Mouse (Mus musculus) forebrain, embryonic 14.5 days (tissue): Measurements from ENCODE around the gene Gpatch1. TPM values are rescaled to one million over a fixed set of nuclear protein-coding genes. Genes with fewer than 3 reads are reported as not detected.

Experiments used
- ATAC-seq: fragments of 200-750 bp; cut with Nextera tagmentation; 2 replicates; pipeline ENCODE4 v1.8.0; 2017; ENCODE audit warnings: mild to moderate bottlenecking, moderate library complexity
- DNase-seq: peaks from one replicate; pipeline ENCODE4 v3.0.0-alpha.2; 2015; ENCODE audit warnings: low spot score
- H3K27ac ChIP-seq: fragments of 300-500 bp; sonication (generic); 2 replicates; pipeline ENCODE4 v1.5.1; 2014; ENCODE audit warnings: low read depth, mild to moderate bottlenecking, control low read depth, low read length, moderate library complexity
- H3K27me3 ChIP-seq: fragments of 300-500 bp; sonication (generic); replicated peaks from 2 replicates; pipeline ENCODE4 v1.6.1; 2014; ENCODE audit warnings: low read length, control low read depth, mixed read lengths; ENCODE audit not compliant: control insufficient read depth, insufficient read depth
- H3K36me3 ChIP-seq: fragments of 300-500 bp; sonication (generic); 2 replicates; pipeline ENCODE4 v1.6.1; 2014; ENCODE audit warnings: low read length, control low read depth; ENCODE audit not compliant: control insufficient read depth, insufficient read depth
- H3K4me1 ChIP-seq: fragments of 300-500 bp; sonication (generic); 2 replicates; pipeline ENCODE4 v1.6.1; 2014; ENCODE audit warnings: antibody characterized with exemption, low read length, control low read depth; ENCODE audit not compliant: control insufficient read depth, insufficient read depth
- H3K4me2 ChIP-seq: fragments of 300-500 bp; sonication (generic); 2 replicates; pipeline ENCODE4 v1.6.1; 2014; ENCODE audit warnings: mild to moderate bottlenecking, control low read depth, low read length
- H3K4me3 ChIP-seq: fragments of 300-500 bp; sonication (generic); 2 replicates; pipeline ENCODE4 v1.5.1; 2014; ENCODE audit warnings: low read depth, low read length, control low read depth
- H3K9ac ChIP-seq: fragments of 300-500 bp; sonication (generic); 2 replicates; pipeline ENCODE4 v1.6.1; 2014; ENCODE audit warnings: mild to moderate bottlenecking, low read length, control low read depth, moderate library complexity
- H3K9me3 ChIP-seq: fragments of 300-500 bp; sonication (generic); replicated peaks from 2 replicates; pipeline ENCODE4 v1.6.1; 2016; ENCODE audit warnings: low read length, control low read depth, mixed read lengths; ENCODE audit not compliant: control insufficient read depth
- WGBS: fragments of 180-500 bp; shearing (Covaris S2); extraction: QIAGEN DNeasy Blood & Tissue Kit; methylation state at CpG from one replicate; pipeline ENCODE4 v1.1.7; 2014; 5-methylcytosine and 5-hydroxymethylcytosine counted together
- polyA plus RNA-seq: library from polyadenylated mRNA; unstranded; fragments of >200 nt; fragmentation: Nextera tagmentation; extraction: Ambion mirVana; gene quantifications from 2 replicates; pipeline ENCODE4 v1.2.1, GENCODE M21; 2014

Gpatch1 gene
- polyA plus RNA-seq, 1 experiment from 2014 or later = 21.2 TPM

DNA sequence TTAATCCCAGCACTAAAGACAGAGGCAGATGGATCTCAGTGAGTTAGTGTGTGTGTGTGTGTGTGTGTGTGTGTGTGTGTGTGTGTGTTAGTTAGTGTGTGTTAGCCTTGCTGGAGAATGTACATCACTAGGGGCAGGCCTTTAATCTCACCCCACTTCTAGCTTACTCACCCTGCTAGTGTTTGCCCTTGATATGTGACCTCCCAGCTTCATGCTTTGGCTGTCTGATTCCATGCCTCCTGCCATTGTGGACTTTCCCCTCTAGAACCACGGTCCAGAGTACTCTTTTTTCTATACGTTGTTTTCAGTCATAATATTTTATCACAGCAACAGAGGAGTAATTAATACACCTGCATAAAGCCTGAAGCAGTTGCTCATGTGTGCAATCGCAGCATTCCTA is 7.0 kb downstream of the Gpatch1 start:
- Histone ChIP-seq H3K27ac (no peak overlapping the region), H3K9ac (no peak overlapping the region), H3K9me3 (no peaks in the 10 kb centered on the region), H3K27me3 (no peaks in the 10 kb centered on the region), H3K4me2 (no peak overlapping the region), H3K4me3 (no peak overlapping the region), H3K4me1 (no peaks in the 10 kb centered on the region), H3K36me3 (peaks cover 47% of the 10 kb centered on the region)
- 93% methylated on average over 3 of the region's 3 CpGs for WGBS
- DNase-seq (no peak), ATAC-seq (no peak)

DNA sequence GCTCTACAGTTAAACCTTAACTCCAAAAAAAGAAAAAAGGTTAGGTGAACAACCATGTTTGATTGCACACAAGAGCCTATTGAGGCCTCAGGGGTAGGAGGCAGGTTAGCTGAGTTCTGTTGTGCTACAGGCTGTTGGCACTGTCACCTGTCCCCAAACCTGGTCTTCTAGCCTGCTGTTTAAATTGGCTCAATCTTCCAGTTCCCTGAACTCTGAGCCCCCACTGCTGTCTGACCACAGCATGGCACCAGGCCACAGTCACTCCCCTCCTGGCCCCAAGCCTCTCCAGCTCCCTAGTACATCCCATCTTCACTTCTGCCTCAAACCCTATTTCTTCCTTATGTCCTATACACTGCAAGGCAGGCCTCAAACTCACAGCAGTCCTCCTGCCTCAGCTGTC is 17.4 kb downstream of the Gpatch1 start:
- Histone ChIP-seq H3K36me3 (peaks cover 65% of the 10 kb centered on the region), H3K9me3 (no peaks in the 10 kb centered on the region), H3K9ac (no peak overlapping the region), H3K27ac (no peak overlapping the region), H3K27me3 (no peaks in the 10 kb centered on the region), H3K4me1 (no peaks in the 10 kb centered on the region), H3K4me2 (no peak overlapping the region), H3K4me3 (no peak overlapping the region)
- ATAC-seq (no peak), DNase-seq (no peak)

DNA sequence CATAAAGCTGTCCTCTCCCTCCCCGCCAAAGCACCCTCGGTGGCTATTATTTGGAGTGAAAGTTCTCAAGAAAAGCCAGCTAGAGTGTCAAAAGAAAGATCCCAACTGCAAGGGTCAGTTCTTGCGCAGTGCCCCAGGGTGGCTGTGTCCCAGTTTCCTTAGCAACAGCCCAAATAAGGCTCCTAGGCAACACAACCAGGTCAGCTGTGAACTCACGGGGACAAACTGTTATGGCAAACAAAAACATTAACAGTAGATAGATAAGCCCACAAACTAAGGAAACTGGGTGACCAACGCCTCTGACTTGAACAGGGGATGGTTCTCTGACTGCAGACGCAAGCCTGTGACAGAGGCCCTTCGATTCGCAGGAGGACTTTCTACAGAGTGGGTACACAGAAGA is 18.6 kb downstream of the Gpatch1 start:
- peaks cover 66% of the 10 kb centered on the region for H3K36me3 ChIP-seq
- no peak overlapping the region for H3K4me3 ChIP-seq
- no peak overlapping the region for H3K9ac ChIP-seq
- ATAC-seq (no peak), DNase-seq (no peak)
- WGBS = 86% methylated on average over 8 of the region's 8 CpGs
- no peaks in the 10 kb centered on the region for H3K4me1 ChIP-seq
- H3K27me3 ChIP-seq = no peaks in the 10 kb centered on the region
- no peak overlapping the region for H3K27ac ChIP-seq
- no peaks in the 10 kb centered on the region for H3K9me3 ChIP-seq
- no peak overlapping the region for H3K4me2 ChIP-seq

DNA sequence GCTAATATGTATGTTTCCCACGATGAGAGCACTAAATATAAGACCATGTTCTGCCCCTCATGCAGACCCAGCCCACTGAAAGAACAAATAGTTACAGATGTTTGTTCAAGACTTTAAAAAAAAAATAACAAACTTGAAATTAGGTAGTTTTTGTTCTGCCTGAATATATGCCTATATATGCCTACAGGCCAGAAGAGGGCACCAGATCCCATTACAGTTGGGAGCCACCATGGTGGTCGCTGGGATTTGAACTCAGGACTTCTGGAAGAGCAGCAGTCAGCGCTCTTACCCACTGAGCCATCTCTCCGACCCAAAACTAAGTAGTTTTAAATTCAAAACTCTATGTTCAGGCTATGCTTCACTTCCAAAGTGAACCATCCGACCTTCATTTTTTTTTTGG is 20.4 kb downstream of the Gpatch1 start:
- Histone ChIP-seq H3K4me3 (no peak overlapping the region), H3K27ac (no peak overlapping the region), H3K9me3 (no peaks in the 10 kb centered on the region), H3K36me3 (peaks cover 74% of the 10 kb centered on the region), H3K9ac (no peak overlapping the region), H3K4me1 (no peaks in the 10 kb centered on the region), H3K4me2 (no peak overlapping the region), H3K27me3 (no peaks in the 10 kb centered on the region)
- no peak for ATAC-seq
- 92% methylated on average over 5 of the region's 5 CpGs for WGBS
- no peak for DNase-seq

GRCm38 (mm10) chr7:35295631-35296030 is 22.6 kb downstream of the Gpatch1 start:
- no peak overlapping the region for H3K27ac ChIP-seq
- H3K27me3 ChIP-seq = no peaks in the 10 kb centered on the region
- H3K9ac ChIP-seq = no peak overlapping the region
- no peaks in the 10 kb centered on the region for H3K9me3 ChIP-seq
- WGBS = 91% methylated on average over 2 of the region's 2 CpGs
- no peaks in the 10 kb centered on the region for H3K4me1 ChIP-seq
- no peak for ATAC-seq
- H3K4me3 ChIP-seq = no peak overlapping the region
- DNase-seq = no peak
- no peak overlapping the region for H3K4me2 ChIP-seq
- H3K36me3 ChIP-seq = peaks cover 76% of the 10 kb centered on the region

DNA sequence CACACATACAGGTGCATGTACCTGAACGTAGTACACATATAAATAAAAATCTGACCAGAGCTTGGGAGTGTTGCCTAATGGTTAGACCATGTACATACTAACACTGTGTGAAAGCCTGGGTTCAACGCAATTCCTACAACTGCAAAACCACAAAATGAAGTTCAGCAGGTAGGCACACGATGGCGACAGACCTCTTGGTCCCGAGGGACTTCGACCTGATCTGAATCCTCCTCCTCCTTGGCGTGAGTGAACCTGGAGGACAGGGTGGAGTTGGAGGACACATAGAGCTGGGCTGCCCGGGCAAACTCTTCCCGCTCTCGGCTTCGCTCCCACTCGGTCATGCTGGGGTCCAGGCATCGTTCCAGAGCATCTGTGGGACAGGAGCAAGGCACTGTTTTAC is 24.8 kb downstream of the Gpatch1 start:
- no peak for ATAC-seq
- Histone ChIP-seq H3K9ac (no peak overlapping the region), H3K9me3 (no peaks in the 10 kb centered on the region), H3K36me3 (peaks cover 80% of the 10 kb centered on the region), H3K27ac (no peak overlapping the region), H3K4me1 (no peaks in the 10 kb centered on the region), H3K4me2 (no peak overlapping the region), H3K4me3 (no peak overlapping the region), H3K27me3 (no peaks in the 10 kb centered on the region)
- no peak for DNase-seq
- 87% methylated on average over 13 of the region's 13 CpGs for WGBS

DNA sequence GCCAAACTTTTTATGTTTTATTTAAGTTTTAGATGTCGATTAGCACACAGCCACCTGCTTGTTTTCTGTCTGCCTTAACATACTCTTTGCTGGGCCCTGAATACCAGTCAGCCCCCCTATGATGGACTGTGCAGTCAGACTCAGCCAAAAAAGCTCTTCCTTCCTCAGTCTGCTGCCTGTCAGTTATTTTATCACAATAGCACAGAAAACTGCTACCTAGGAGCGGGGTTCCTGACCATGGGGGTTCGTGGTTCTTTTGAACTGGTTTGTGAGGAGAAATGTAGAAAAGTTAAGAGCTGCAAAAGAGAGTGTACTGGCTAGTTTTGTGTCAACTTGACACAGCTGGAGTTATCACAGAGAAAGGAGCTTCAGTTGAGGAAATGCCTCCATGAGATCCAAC is 39.3 kb downstream of the Gpatch1 start:
- Histone ChIP-seq H3K9me3 (peaks cover 19% of the 10 kb centered on the region), H3K27ac (no peak overlapping the region), H3K4me3 (no peak overlapping the region), H3K36me3 (peaks cover 59% of the 10 kb centered on the region), H3K4me1 (no peaks in the 10 kb centered on the region), H3K27me3 (no peaks in the 10 kb centered on the region), H3K4me2 (no peak overlapping the region), H3K9ac (no peak overlapping the region)
- ATAC-seq = no peak
- no peak for DNase-seq
- 83% methylated on average over 3 of the region's 3 CpGs for WGBS

DNA sequence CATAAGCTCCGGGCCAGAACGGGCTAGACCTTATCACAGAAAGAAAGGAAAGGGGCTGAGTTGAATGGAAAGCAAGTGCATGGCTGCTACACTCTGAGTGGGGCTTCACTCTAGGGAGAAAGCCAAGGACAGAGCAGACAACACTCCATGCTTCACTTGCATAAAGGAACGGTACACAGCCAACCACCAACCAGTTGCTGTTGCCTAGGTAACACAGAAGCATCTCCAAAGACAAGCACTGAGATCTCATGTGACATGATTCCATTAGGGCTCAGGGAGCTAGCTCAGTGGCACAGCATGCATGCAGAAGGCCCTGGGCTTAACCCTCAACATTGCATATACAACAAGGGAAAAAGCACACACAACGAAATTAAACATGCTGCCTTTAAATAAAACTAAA is 40.8 kb downstream of the Gpatch1 start:
- WGBS = 40% methylated on average over 4 of the region's 4 CpGs
- 0 out of 2 replicates have a peak, but pooled peaks have one; percentile 29 for ATAC-seq

DNA sequence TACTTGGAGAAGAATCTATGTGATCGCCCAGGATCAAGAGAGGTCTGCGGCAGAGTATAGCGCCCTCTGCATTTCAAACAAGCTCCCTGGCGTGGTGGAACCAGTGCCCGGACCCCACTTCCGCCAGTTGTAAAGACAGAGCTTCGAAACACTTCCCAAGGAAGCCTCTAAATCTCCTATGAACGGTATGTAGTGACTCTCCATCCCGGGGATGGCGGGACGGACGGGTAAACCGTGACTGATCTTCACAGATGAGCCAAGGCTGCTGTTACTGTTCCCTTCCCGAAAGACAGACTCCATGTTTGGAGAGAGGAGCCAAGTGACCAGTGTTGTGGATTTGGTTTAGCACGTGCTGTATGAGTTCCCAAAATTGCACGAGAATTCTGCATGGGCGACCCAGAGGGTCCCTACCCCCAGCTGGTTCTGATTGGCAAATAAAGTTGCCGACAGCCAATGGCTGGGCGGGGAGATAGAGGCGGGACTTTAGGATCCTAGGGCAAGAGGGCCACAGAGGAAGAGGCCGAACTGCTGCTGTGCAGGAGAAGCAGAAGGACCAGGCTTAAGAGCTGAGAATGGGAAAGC is 48.7 kb downstream of the Gpatch1 start:
- peak overlapping the region; percentile 53 for H3K9ac ChIP-seq
- H3K36me3 ChIP-seq = no peaks in the 10 kb centered on the region
- H3K9me3 ChIP-seq = peaks cover 9% of the 10 kb centered on the region
- H3K27me3 ChIP-seq = no peaks in the 10 kb centered on the region
- WGBS = 11% methylated on average over 21 of the region's 21 CpGs
- DNase-seq (peak; percentile 51), ATAC-seq (peak; percentile 75; the same call in 1 of the 2 replicates)
- H3K27ac ChIP-seq = no peak overlapping the region
- no peaks in the 10 kb centered on the region for H3K4me1 ChIP-seq
- peak overlapping the region; percentile 56 for H3K4me2 ChIP-seq
- H3K4me3 ChIP-seq = peak overlapping the region; percentile 22

More for the DNA sequence above, 40.8 kb downstream of the Gpatch1 start:
- H3K4me3 ChIP-seq = no peak overlapping the region
- H3K4me1 ChIP-seq = no peaks in the 10 kb centered on the region
- DNase-seq = peak; percentile 47
- no peak overlapping the region for H3K9ac ChIP-seq
- no peak overlapping the region for H3K27ac ChIP-seq
- peaks cover 19% of the 10 kb centered on the region for H3K9me3 ChIP-seq
- H3K36me3 ChIP-seq = peaks cover 50% of the 10 kb centered on the region
- no peak overlapping the region for H3K4me2 ChIP-seq
- H3K27me3 ChIP-seq = no peaks in the 10 kb centered on the region
